Mouse (Mus musculus) hindbrain, embryonic 16.5 days (tissue): ENCODE data around the gene Plscr5. TPM values are rescaled to one million over a fixed set of nuclear protein-coding genes. Genes with fewer than 3 reads are reported as not detected.
"Not testable (repeated sequence)": the region's sequence is repeated elsewhere in the genome, so short reads cannot be mapped to it uniquely, and the experiment has no call there.

ENCODE experiments used
- ATAC-seq: fragments of 200-750 bp; cut with Nextera tagmentation; 2 replicates; pipeline ENCODE4 v1.8.0; 2017; ENCODE audit warnings: moderate TSS enrichment, moderate library complexity
- H3K27ac ChIP-seq: fragments of 300-500 bp; sonication (generic); 2 replicates; pipeline ENCODE4 v1.5.1; 2014; ENCODE audit warnings: low read depth, mild to moderate bottlenecking, control low read depth, low read length, moderate library complexity
- H3K27me3 ChIP-seq: fragments of 300-500 bp; sonication (generic); replicated peaks from 2 replicates; pipeline ENCODE4 v1.6.1; 2014; ENCODE audit warnings: low read length; ENCODE audit not compliant: control insufficient read depth, insufficient read depth
- H3K36me3 ChIP-seq: fragments of 300-500 bp; sonication (generic); 2 replicates; pipeline ENCODE4 v1.6.1; 2014; ENCODE audit warnings: mild to moderate bottlenecking, low read length, moderate library complexity, mixed read lengths; ENCODE audit not compliant: control insufficient read depth, insufficient read depth
- H3K4me1 ChIP-seq: fragments of 300-500 bp; sonication (generic); 2 replicates; pipeline ENCODE4 v1.6.1; 2014; ENCODE audit warnings: low read depth, low read length; ENCODE audit not compliant: control insufficient read depth, insufficient read depth
- H3K4me2 ChIP-seq: fragments of 300-500 bp; sonication (generic); 2 replicates; pipeline ENCODE4 v1.6.1; 2014; ENCODE audit warnings: mild to moderate bottlenecking, low read length, control low read depth, moderate library complexity
- H3K4me3 ChIP-seq: fragments of 300-500 bp; sonication (generic); 2 replicates; pipeline ENCODE4 v1.5.1; 2014; ENCODE audit warnings: mild to moderate bottlenecking, low read length, control low read depth, moderate library complexity
- H3K9ac ChIP-seq: fragments of 300-500 bp; sonication (generic); 2 replicates; pipeline ENCODE4 v1.6.1; 2014; ENCODE audit warnings: low read depth, mild to moderate bottlenecking, control low read depth, low read length, moderate library complexity
- H3K9me3 ChIP-seq: fragments of 300-500 bp; sonication (generic); 2 replicates; pipeline ENCODE4 v1.6.1; 2014; ENCODE audit warnings: mild to moderate bottlenecking, low read length, moderate library complexity; ENCODE audit not compliant: control insufficient read depth
- WGBS: fragments of 180-500 bp; shearing (Covaris S2); extraction: QIAGEN DNeasy Blood & Tissue Kit; methylation state at CpG from one replicate; pipeline ENCODE4 v1.1.7; 2014; 5-methylcytosine and 5-hydroxymethylcytosine counted together
- polyA plus RNA-seq: library from polyadenylated mRNA; unstranded; fragments of >200 nt; fragmentation: Nextera tagmentation; extraction: Ambion mirVana; gene quantifications from 2 replicates; pipeline ENCODE4 v1.2.1, GENCODE M21; 2015

The Plscr5 gene
- 0.55 and 0.56 TPM in 2 replicates for polyA plus RNA-seq

- not testable (repeated sequence) for H3K36me3 ChIP-seq, H3K4me2 ChIP-seq, ATAC-seq, H3K9ac ChIP-seq, H3K27ac ChIP-seq, H3K27me3 ChIP-seq, H3K9me3 ChIP-seq, H3K4me1 ChIP-seq, H3K4me3 ChIP-seq
- WGBS: 79% methylated on average over 9 of the region's 9 CpGs
These were observed at the start of gene Plscr5 for GRCm38 (mm10) chr9:92192636-92193035. Gene Plscr5 (plus strand): TSS chr9:92192936.

- ATAC-seq: peak; percentile 77
- no peak overlapping the region for H3K27ac ChIP-seq
- 20% methylated on average over 7 of the region's 7 CpGs for WGBS
- H3K36me3 ChIP-seq: no peaks in the 10 kb centered on the region
- no peaks in the 10 kb centered on the region for H3K4me1 ChIP-seq
- no peak overlapping the region for H3K9ac ChIP-seq
- H3K9me3 ChIP-seq: no peaks in the 10 kb centered on the region
- no peaks in the 10 kb centered on the region for H3K27me3 ChIP-seq
- no peak overlapping the region for H3K4me2 ChIP-seq
- no peak overlapping the region for H3K4me3 ChIP-seq
These were observed 45.0 kb upstream of the Plscr5 start for GRCm38 (mm10) chr9:92147555-92148248.

GRCm38 (mm10) chr9:92162213-92162612, 30.5 kb upstream of the Plscr5 start:
- no peak for ATAC-seq
- no peaks in the 10 kb centered on the region for H3K27me3 ChIP-seq
- H3K9me3 ChIP-seq: no peaks in the 10 kb centered on the region
- no peaks in the 10 kb centered on the region for H3K36me3 ChIP-seq
- no peak overlapping the region for H3K4me3 ChIP-seq
- no peaks in the 10 kb centered on the region for H3K4me1 ChIP-seq
- H3K4me2 ChIP-seq: no peak overlapping the region
- H3K27ac ChIP-seq: no peak overlapping the region
- 61% methylated on average over 4 of the region's 4 CpGs for WGBS
- H3K9ac ChIP-seq: no peak overlapping the region

GRCm38 (mm10) chr9:92173318-92173985, 19.3 kb upstream of the Plscr5 start:
- H3K4me3 ChIP-seq: no peak overlapping the region
- 92% methylated on average over 3 of the region's 3 CpGs for WGBS
- H3K36me3 ChIP-seq: no peaks in the 10 kb centered on the region
- no peaks in the 10 kb centered on the region for H3K27me3 ChIP-seq
- H3K4me2 ChIP-seq: no peak overlapping the region
- no peak overlapping the region for H3K27ac ChIP-seq
- ATAC-seq: peak; percentile 61
- peaks cover 6% of the 10 kb centered on the region; the same call in 1 of the 2 replicates for H3K4me1 ChIP-seq
- H3K9ac ChIP-seq: no peak overlapping the region
- no peaks in the 10 kb centered on the region for H3K9me3 ChIP-seq

- H3K4me3 ChIP-seq: no peak overlapping the region
- 14% methylated on average over 15 of the region's 15 CpGs for WGBS
- peak overlapping the region; percentile 16 for H3K4me2 ChIP-seq
- H3K27me3 ChIP-seq: no peaks in the 10 kb centered on the region
- no peaks in the 10 kb centered on the region for H3K36me3 ChIP-seq
- peak overlapping the region; percentile 64 for H3K27ac ChIP-seq
- peaks cover 6% of the 10 kb centered on the region; the same call in 1 of the 2 replicates for H3K4me1 ChIP-seq
- no peaks in the 10 kb centered on the region for H3K9me3 ChIP-seq
- peak; percentile 93 for ATAC-seq
- no peak overlapping the region for H3K9ac ChIP-seq
These were observed 18.3 kb upstream of the Plscr5 start for GRCm38 (mm10) chr9:92174176-92175075.

GRCm38 (mm10) chr9:92178861-92179469, 13.8 kb upstream of the Plscr5 start:
- Histone ChIP-seq H3K9me3 (no peaks in the 10 kb centered on the region), H3K36me3 (no peaks in the 10 kb centered on the region), H3K27me3 (no peaks in the 10 kb centered on the region), H3K4me2 (no peak overlapping the region), H3K4me3 (no peak overlapping the region), H3K9ac (no peak overlapping the region), H3K27ac (no peak overlapping the region), H3K4me1 (peaks cover 6% of the 10 kb centered on the region; the same call in 1 of the 2 replicates)
- ATAC-seq: peak; percentile 70
- WGBS: 45% methylated on average over 2 of the region's 2 CpGs

- Histone ChIP-seq H3K4me3 (no peak overlapping the region), H3K4me2 (no peak overlapping the region), H3K9ac (no peak overlapping the region), H3K27me3 (no peaks in the 10 kb centered on the region), H3K36me3 (no peaks in the 10 kb centered on the region), H3K27ac (no peak overlapping the region), H3K4me1 (no peaks in the 10 kb centered on the region), H3K9me3 (no peaks in the 10 kb centered on the region)
- no peak for ATAC-seq
- WGBS: 93% methylated on average over 2 of the region's 2 CpGs
These were observed 1.4 kb upstream of the Plscr5 start for GRCm38 (mm10) chr9:92191295-92191694.

GRCm38 (mm10) chr9:92198408-92198807, 5.7 kb downstream of the Plscr5 start:
- H3K9ac ChIP-seq: no peak overlapping the region

More at GRCm38 (mm10) chr9:92198408-92198807, 5.7 kb downstream of the Plscr5 start:
- H3K9me3 ChIP-seq: no peaks in the 10 kb centered on the region
- no peak for ATAC-seq
- no peak overlapping the region for H3K27ac ChIP-seq
- no peaks in the 10 kb centered on the region for H3K4me1 ChIP-seq
- H3K4me2 ChIP-seq: no peak overlapping the region
- H3K4me3 ChIP-seq: no peak overlapping the region
- no peaks in the 10 kb centered on the region for H3K36me3 ChIP-seq
- no peaks in the 10 kb centered on the region for H3K27me3 ChIP-seq
- 55% methylated on average over 3 of the region's 3 CpGs for WGBS
